Mouse (Mus musculus) megakaryocyte-erythroid progenitor cell, adult 5-6 weeks (primary cell): ENCODE data around the gene Plekhd1. TPM values are rescaled to one million over a fixed set of nuclear protein-coding genes. Genes with fewer than 3 reads are reported as not detected.

ENCODE experiments used
- ATAC-seq: replicated peaks from 2 replicates; pipeline ENCODE4 v1.8.0; 2016; ENCODE audit warnings: mild to moderate bottlenecking, inconsistent platforms; ENCODE audit not compliant: severe bottlenecking, poor library complexity, low FRiP score, low TSS enrichment
- total RNA-seq, 2 experiments: library from RNA; stranded (forward) in 1 of 2; stranded (reverse) in 1 of 2; fragments of 200-1000, 215-1000 nt in 1 of 2; fragments of >200 nt in 1 of 2; fragmentation: Nextera tagmentation in 1 of 2; gene quantifications; 2 replicates each; pipeline ENCODE4 v1.2.3; 2014 to 2017

Gene Plekhd1
- total RNA-seq, 2 experiments from 2014 or later = not detected

DNA sequence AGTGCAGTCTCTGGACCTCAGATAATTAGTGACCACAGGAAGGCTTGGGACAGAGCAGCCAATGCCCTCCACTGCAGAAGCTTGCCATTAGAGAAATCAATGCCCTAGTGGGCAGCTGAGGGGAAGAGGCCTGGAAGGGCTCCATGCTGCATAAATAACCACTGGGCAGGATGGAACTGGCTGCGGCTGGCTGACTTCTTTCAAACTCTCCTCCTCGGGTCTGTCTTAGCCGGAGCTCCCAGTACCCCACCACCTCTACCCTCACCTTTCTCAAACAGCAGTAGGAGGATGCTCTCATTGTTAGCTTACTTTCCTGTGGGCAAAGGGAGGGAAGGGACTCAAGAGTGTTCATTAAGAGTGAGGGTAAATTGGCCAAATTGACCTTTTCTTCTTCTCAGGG, 2.6 kb downstream of the Plekhd1 start:
- ATAC-seq = no peak

DNA sequence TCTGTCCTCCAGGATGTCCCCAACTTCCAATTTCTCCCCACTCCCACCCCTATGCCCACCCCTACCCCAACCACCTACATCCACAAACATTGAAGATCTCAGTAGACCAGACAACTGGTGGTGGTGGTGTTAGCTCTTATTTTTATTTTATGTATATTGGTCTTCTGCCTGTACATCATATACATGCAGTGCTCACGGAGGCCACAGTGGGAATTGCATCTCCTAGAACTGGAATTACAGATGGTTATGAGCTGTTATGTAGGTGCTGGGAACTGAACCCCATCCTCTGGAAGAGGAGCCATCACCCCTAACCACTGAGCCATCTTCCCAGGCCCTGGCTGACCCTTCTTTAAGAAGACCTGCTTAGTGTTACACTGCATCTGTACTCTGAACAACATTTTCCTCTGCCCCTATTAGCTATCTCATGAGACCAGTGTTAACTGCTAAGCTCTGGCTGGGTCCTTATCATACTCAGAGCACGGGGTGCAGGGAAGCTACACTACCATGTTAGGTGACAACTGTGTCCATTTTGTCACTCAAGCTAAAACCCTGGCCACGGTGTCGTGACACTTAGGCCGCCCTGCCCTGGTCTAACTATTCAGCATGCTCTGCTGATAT, 6.2 kb downstream of the Plekhd1 start:
- peak; percentile 95 for ATAC-seq

DNA sequence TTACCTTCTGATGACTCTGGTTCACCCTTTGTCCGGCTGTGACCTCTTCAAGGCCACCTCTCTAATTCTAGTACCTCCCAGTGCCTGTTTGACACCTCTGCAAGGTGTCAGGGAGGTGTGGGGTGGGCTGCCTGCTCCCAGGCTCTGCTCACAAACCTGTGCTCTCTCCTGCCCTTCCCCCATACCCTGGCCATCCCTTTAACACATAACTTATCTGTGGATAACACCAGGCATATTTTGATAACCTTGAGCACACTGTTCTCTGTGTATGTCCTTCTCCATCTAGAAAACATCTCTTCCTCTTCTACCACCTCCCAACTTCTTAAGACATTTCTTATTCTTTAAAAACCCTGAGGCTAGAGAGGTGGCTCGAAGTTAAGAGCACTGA, 6.7 kb downstream of the Plekhd1 start:
- ATAC-seq = peak; percentile 68

DNA sequence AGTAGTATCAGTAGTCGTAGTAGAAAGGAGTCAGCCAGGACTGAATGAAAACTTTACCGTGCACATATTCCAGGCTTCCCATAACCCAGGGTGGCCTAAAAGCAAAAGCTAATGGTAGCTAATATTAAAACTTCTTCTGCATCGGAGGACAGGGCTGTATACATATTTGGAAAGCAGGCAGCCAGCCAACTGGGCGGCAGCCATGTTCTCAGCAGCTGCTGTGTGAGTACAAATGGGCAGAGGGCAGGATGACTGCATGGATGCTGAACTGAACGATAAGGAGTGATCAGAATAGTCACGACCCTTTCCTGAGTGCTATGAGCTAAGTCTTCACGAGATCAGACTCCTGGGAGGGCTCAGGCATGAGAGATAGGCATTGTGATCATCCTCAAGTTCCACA, 8.9 kb downstream of the Plekhd1 start:
- no peak for ATAC-seq

DNA sequence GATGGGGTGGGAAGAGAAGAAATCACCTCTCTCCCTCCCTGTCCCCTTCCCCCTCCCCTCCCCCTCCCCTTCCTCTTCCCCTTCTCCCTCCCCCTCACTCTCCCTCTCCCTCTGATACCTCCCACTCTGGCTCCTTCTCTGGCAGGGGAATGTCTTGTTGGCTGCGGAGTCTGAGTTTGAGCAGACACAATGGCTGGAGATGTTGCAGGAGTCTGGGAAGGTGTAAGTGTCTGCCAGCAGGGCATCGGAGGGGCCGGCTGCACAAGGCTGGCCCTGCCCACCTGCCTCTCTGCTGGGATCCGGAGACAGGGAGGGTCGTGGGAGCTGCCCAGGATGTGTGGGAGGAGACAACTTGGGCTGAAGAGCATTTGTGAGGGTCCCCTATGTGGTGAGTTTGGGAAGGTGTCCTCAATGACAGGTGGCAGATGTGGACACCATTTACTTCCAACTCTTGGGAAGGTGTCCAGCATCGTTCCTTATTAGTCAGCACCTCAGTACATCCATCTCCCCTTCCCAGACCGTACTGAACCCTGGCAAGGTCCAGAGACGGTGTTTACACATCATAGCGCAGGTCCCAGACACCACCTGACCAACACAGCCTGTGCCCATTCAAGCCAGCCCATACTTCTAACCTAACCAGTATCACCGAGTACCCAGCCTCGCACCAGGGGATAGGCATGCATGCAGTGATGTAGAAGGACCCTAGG, 14.0 kb downstream of the Plekhd1 start:
- no peak for ATAC-seq

DNA sequence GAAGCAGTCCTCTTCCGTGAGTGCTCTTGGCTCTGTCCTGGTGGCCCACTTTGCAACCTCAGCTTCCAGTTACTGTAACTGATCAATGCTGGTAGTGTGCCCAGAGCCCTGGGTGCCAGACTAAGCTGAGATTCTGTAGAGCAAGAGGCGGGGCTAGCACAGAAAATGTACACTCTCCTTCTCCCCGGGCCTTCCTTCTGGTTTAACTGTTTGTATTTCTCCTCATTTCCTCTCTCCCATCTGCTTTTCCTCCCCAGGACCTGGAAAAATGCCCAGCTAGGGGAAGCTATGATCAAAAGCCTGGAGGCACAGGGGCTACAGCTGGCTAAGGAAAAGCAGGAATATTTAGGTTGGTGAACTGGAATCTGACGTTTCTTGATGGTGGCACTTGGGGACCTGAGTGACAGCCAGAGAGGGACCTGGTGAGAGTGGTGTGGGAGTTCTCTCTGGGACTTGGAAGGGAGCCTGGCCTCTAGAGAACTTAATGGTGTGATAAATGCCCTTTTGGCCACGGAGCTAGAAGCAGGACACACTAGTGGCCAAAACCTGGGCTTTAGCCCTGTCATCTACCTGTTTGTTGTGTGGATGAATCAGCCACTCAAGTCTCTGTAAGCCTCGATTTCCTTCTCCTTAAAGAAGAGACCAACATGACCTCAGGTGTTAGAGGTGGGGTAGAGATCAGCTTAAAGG, 14.7 kb downstream of the Plekhd1 start:
- no peak for ATAC-seq

GRCm38 (mm10) chr12:80715915-80716314, 23.5 kb downstream of the Plekhd1 start:
- ATAC-seq = no peak

- no peak for ATAC-seq
Measured at GRCm38 (mm10) chr12:80719141-80719540, 26.8 kb downstream of the Plekhd1 start.

DNA sequence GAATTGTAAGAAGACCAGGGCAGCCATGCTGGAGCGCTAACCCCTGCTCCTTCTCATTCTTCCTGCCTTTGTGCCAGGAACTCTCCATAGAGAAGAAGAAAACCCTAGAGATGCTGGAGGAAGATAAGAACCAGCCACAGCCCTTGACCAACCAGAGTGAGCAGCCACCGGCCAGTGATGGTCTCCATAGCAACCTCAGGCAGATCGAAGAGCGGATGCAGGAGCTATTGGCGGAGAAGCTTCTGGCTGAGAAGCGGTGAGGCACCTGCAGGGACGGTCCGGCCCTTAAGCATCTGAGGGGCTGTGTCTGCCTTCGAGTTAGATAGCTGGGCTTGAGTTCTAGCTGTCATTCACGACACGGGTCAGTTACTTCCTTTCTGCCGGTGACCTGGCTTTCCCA, 28.1 kb downstream of the Plekhd1 start:
- ATAC-seq = no peak

DNA sequence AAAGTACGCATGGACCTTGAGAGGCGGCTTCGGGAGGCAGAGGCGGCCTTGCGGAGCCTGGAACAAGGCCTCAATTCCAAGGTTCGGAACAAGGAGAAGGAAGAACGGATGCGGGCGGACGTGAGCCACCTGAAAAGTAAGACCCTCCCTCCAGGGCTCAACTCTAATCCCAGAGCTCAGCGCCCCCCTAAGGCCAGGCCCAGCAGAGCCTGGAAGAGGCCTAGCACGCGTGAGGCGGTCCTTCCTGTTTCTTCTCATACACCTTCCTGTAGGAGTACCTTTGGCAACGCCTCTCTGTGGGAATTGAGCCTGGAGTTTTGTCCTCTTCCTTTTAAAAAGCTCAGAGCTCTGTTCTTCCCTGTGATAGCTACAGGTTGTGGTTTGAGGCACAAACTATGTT, 29.1 kb downstream of the Plekhd1 start:
- ATAC-seq = no peak

- peak; percentile 75 for ATAC-seq
Measured at GRCm38 (mm10) chr12:80724853-80725559, 32.6 kb downstream of the Plekhd1 start.

DNA sequence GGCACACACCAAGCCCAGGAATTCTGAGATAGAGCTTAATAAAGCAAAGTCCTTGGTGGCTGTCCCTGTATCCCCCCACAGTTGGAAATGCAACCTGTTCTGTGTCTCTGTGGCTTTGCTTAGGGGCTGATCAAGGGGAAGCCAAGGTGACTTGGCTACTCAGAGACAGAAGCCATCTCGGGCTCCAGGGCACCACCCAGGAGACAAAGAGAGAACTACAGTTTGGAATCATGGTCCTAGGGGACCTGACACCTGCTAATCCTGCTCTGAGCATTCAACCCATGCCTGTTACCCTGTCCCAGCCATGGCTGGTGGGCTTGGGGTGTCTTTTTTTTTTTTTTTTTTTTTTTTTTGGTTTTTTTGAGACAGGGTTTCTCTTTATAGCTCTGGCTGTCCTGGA, 35.8 kb downstream of the Plekhd1 start:
- ATAC-seq = peak; percentile 59

DNA sequence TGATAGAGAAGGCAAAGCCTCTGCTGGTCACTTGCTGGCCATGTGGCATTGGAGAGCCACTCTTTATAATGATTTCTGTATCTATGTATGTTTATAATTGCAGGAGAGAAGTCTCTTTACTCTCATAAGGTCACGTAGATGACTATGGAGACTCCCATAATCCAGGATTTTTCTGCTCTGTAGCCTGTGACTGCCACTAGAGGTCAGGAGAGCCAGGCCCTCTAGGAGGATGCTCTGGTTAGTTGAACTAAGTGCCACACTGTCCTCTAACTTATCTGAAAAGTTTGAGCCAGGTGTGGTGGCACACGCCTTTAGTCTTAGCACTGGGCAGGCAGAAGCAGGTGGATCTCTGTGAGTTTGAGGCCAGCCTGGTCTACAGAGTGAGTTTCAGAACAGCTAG, 36.4 kb downstream of the Plekhd1 start:
- no peak for ATAC-seq

GRCm38 (mm10) chr12:80729758-80730530, 37.6 kb downstream of the Plekhd1 start:
- ATAC-seq = no peak

DNA sequence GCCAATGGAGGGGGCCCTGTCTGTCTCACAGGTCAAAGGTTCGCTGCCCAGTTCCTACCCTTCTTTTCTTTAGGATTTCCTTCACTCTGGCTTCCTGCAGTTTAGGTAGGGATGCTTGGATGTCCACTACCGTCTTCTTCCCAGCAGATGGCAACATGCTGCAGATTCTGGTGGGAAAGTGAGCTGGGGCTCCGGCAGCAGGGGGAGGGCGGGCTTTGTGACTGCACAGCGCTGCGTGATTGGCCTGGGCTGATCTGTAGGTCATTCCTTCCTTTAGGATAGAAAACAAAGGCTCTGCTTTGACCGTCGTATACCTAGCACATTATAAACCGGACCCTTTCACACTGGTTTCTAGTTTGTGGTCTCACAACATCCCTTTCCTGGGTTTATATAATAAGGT, 38.2 kb downstream of the Plekhd1 start:
- peak; percentile 72 for ATAC-seq

DNA sequence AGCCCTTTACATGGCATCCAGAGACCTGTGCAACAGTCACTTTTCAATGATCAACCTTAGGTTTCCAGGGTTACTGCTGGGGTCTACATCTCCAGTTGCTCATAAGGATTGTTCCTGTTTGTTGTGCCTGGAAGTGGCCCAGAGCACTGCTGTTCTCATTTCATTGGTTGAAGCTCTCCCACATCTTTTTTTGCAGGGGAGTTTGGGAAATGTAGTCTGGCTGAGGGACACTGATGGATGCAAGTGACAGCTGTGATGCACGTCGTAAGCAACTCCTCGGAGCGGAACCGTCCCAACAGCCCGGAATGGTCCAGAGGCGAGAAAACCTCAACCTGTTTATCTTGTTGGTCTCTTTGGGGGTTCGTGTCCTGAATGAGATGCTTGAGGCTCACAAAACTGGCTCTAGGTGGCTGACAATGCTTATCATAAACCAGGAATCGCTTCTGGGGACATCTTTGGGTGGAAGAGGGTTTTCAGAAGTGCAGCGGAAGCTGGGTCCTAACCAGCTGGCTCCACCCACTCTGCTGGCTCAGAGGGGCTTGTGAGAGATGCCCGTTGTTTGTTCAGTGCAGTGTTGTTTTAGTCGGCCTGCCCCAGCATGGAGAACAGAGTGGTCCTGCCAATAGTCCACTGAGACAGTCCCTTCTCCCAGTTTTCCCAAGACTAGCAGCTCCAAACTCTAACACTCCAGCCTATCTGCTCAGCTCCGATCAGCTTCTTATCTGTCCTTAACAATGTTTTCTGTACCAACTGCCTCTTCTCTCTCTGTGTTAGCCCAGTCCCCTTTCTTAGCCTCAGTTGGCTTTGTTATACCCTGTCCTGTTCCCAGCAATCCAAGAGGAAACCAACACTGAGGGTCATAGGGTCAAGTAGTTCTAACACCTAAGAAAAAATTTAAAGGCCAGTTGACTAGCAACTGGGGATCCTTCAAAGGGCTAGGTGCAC, 42.4 kb downstream of the Plekhd1 start:
- no peak for ATAC-seq

- ATAC-seq = no peak
Measured at GRCm38 (mm10) chr12:80736464-80737282, 44.3 kb downstream of the Plekhd1 start.

GRCm38 (mm10) chr12:80737283-80737600, 44.9 kb downstream of the Plekhd1 start:
- ATAC-seq = no peak
